Mouse (Mus musculus) brain, embryonic 14.5 days (tissue): ENCODE results near the gene Gm28047.

ENCODE experiments used
- CTCF ChIP-seq: fragments of 200-500 bp; IDR thresholded peaks from 2 replicates; pipeline ENCODE4 v1.5.1; 2012; ENCODE audit warnings: inconsistent platforms, mild to moderate bottlenecking, moderate library complexity, borderline replicate concordance; ENCODE audit not compliant: insufficient read depth, insufficient read length; ENCODE audit errors: extremely low read depth
- POLR2A ChIP-seq: fragments of 200-500 bp; IDR thresholded peaks from 2 replicates; pipeline ENCODE4 v1.6.1; 2012; ENCODE audit warnings: mild to moderate bottlenecking, inconsistent platforms, borderline replicate concordance; ENCODE audit not compliant: poor library complexity, insufficient read depth, insufficient read length, severe bottlenecking; ENCODE audit errors: extremely low read depth

GRCm38 (mm10) chr15:102526111-102527002 is 98.5 kb downstream of the Gm28047 start:
- TF ChIP-seq CTCF = no peak
- TF ChIP-seq POLR2A = no peak
